Mouse (Mus musculus): ENCODE results near the gene Ppp1r12b. TPM values are rescaled to one million over a fixed set of nuclear protein-coding genes. Genes with fewer than 3 reads are reported as not detected.

The Ppp1r12b gene
- polyA plus RNA-seq, 1 experiment from 2014 or later: 7.6 TPM

DNA sequence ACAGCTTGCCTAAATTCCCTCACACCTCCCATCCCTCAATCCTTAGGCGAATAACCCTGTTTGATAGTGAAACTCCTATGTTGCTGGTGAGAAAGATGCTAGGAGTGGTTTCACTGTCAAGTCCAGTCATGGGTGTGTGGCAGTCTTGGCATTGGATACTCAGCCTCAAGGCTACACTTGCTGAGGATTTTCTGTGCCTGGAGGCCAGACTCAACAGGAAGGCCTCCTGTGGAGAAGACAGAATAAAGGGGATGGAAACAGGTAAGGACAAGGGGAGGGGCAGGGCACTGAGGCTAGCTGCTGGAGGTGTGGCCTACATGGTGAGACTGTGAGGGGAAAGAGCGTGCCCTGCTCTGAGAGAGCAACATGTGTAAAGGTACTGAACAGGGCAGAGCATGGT, 249.2 kb downstream of the Ppp1r12b start:
- Histone ChIP-seq H3K27ac (ENCODE audit: low read depth, low read length) (no peak overlapping the region), H3K36me3 (ENCODE audit: control insufficient read depth, insufficient read depth, low read length) (no peaks in the 10 kb centered on the region), H3K9ac (ENCODE audit: low read depth, low read length) (no peak overlapping the region), H3K4me1 (ENCODE audit: control insufficient read depth, insufficient read depth, low read length) (peaks cover 10% of the 10 kb centered on the region; the same call in 1 of the 2 replicates), H3K4me2 (replicated peaks; ENCODE audit: low read depth, low read length) (no peak overlapping the region), H3K4me3 (ENCODE audit: low read length) (no peak overlapping the region), H3K9me3 (ENCODE audit: control insufficient read depth, low read length) (no peaks in the 10 kb centered on the region), H3K27me3 (ENCODE audit: control insufficient read depth, insufficient read depth, low read length) (peaks cover 9% of the 10 kb centered on the region; the same call in 1 of the 2 replicates)
- 88% methylated on average over 2 of the region's 2 CpGs for WGBS
- no peak for ATAC-seq (ENCODE audit: low FRiP score, low TSS enrichment)

Small RNA genes lying within 50 kb of the gene (microRNA-seq; reads per million reads assigned to microRNA genes)
- gene Gm22232: not detected

Other genes starting within 250 kb of the Ppp1r12b start
- 40.6 and 50.3 TPM in 2 replicates for gene Ube2t, start 6.6 kb upstream of the Ppp1r12b start, polyA plus RNA-seq (2014; fragmentation: Nextera tagmentation; extraction: Ambion mirVana)
- 0.66 and 0.81 TPM in 2 replicates for gene Lgr6, start 149.3 kb upstream of the Ppp1r12b start, polyA plus RNA-seq (2014; fragmentation: Nextera tagmentation; extraction: Ambion mirVana)
- gene Ptpn7, start 176.8 kb upstream of the Ppp1r12b start, polyA plus RNA-seq (2014; fragmentation: Nextera tagmentation; extraction: Ambion mirVana): 0.66 and 0.83 TPM in 2 replicates
- 32.0 and 44.5 TPM in 2 replicates for gene Arl8a, start 190.9 kb upstream of the Ppp1r12b start, polyA plus RNA-seq (2014; fragmentation: Nextera tagmentation; extraction: Ambion mirVana)
- not detected in 2 replicates for gene Gpr37l1, start 211.7 kb upstream of the Ppp1r12b start, polyA plus RNA-seq (2014; fragmentation: Nextera tagmentation; extraction: Ambion mirVana)